Mouse (Mus musculus): Measurements from ENCODE around the gene Map4k2. TPM values are rescaled to one million over a fixed set of nuclear protein-coding genes. Genes with fewer than 3 reads are reported as not detected.

Gene Map4k2
- polyA plus RNA-seq, 1 experiment from 2014 or later, result 14.1 TPM

DNA sequence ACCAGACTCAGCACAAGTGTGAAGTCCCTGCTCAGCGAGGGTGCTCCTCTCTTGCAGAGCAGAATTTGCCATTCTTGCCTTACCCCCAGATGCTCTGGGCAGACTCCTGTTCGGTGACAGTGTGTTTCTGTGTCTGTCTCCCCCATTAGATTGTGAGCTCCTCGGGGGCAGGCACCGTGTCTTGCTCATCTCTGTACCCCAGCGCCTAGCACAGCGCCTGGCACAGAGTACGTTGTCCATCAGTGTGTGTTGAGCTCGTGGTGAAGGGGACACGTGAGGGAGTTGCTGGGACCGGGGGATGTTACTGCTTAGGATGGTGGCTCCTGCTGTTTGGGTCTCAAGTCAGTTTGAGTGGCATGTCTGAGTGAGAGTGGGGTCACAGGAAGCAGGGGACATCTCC lies 62.9 kb downstream of the Map4k2 start:
- Histone ChIP-seq H3K27me3 (replicated peaks) (peaks cover 2% of the 10 kb centered on the region; the same call in 1 of the 2 replicates), H3K9ac (no peak overlapping the region), H3K27ac (ENCODE audit: poor library complexity, severe bottlenecking) (no peak overlapping the region), H3K36me3 (no peaks in the 10 kb centered on the region), H3K4me1 (replicated peaks) (peaks cover 36% of the 10 kb centered on the region), H3K4me3 (no peak overlapping the region), H3K9me3 (replicated peaks) (no peaks in the 10 kb centered on the region), H3K4me2 (no peak overlapping the region)
- 77% methylated on average over 10 of the region's 10 CpGs for WGBS
- ATAC-seq (ENCODE audit: insufficient number of reproducible peaks, low FRiP score), result no peak

Small RNA genes lying within 50 kb of the gene (microRNA-seq; reads per million reads assigned to microRNA genes)
- not detected for gene Mir6989

Other genes starting within 250 kb of the Map4k2 start
- 0.27 TPM in 1 of 2 replicates, not detected in the other for gene AC131692.1, start 246.7 kb upstream of the Map4k2 start, polyA plus RNA-seq (2016; fragmentation: Nextera tagmentation; extraction: Ambion mirVana)
- gene Naaladl1, start 235.4 kb upstream of the Map4k2 start, polyA plus RNA-seq (2016; fragmentation: Nextera tagmentation; extraction: Ambion mirVana), result 0.22 TPM in 2 replicates
- 35.2 and 35.9 TPM in 2 replicates for gene Sac3d1, start 222.5 kb upstream of the Map4k2 start, polyA plus RNA-seq (2016; fragmentation: Nextera tagmentation; extraction: Ambion mirVana)
- 20.9 and 21.2 TPM in 2 replicates for gene Snx15, start 212.8 kb upstream of the Map4k2 start, polyA plus RNA-seq (2016; fragmentation: Nextera tagmentation; extraction: Ambion mirVana)
- gene Batf2, start 200.2 kb upstream of the Map4k2 start, polyA plus RNA-seq (2016; fragmentation: Nextera tagmentation; extraction: Ambion mirVana), result 0.14 TPM in 1 of 2 replicates, not detected in the other
- 71.5 and 73.9 TPM in 2 replicates for gene Arl2, start 199.6 kb upstream of the Map4k2 start, polyA plus RNA-seq (2016; fragmentation: Nextera tagmentation; extraction: Ambion mirVana)
- not detected in 2 replicates for gene Majin, start 156.7 kb upstream of the Map4k2 start, polyA plus RNA-seq (2016; fragmentation: Nextera tagmentation; extraction: Ambion mirVana)
- 0.57 TPM in 1 of 2 replicates, not detected in the other for gene Gpha2, start 114.8 kb upstream of the Map4k2 start, polyA plus RNA-seq (2016; fragmentation: Nextera tagmentation; extraction: Ambion mirVana)
- 29.8 and 31.0 TPM in 2 replicates for gene Ppp2r5b, start 105.3 kb upstream of the Map4k2 start, polyA plus RNA-seq (2016; fragmentation: Nextera tagmentation; extraction: Ambion mirVana)
- 10.9 and 13.0 TPM in 2 replicates for gene Atg2a, start 99.5 kb upstream of the Map4k2 start, polyA plus RNA-seq (2016; fragmentation: Nextera tagmentation; extraction: Ambion mirVana)
- gene Ehd1, start 64.4 kb upstream of the Map4k2 start, polyA plus RNA-seq (2016; fragmentation: Nextera tagmentation; extraction: Ambion mirVana), result 87.0 and 88.7 TPM in 2 replicates
- 0.34 and 0.44 TPM in 2 replicates for gene Cdc42bpg, start 34.7 kb upstream of the Map4k2 start, polyA plus RNA-seq (2016; fragmentation: Nextera tagmentation; extraction: Ambion mirVana)
- gene Men1, start 6.2 kb upstream of the Map4k2 start, polyA plus RNA-seq (2016; fragmentation: Nextera tagmentation; extraction: Ambion mirVana), result 48.7 and 52.1 TPM in 2 replicates
- 127 and 130 TPM in 2 replicates for gene Sf1, start 22.6 kb downstream of the Map4k2 start, polyA plus RNA-seq (2016; fragmentation: Nextera tagmentation; extraction: Ambion mirVana)
- 224 and 234 TPM in 2 replicates for gene Pygm, start 43.3 kb downstream of the Map4k2 start, polyA plus RNA-seq (2016; fragmentation: Nextera tagmentation; extraction: Ambion mirVana)
- gene Rasgrp2, start 58.2 kb downstream of the Map4k2 start, polyA plus RNA-seq (2016; fragmentation: Nextera tagmentation; extraction: Ambion mirVana), result 43.8 and 45.8 TPM in 2 replicates
- gene Nrxn2, start 77.6 kb downstream of the Map4k2 start, polyA plus RNA-seq (2016; fragmentation: Nextera tagmentation; extraction: Ambion mirVana), result 0.26 and 0.52 TPM in 2 replicates
- gene Slc22a12, start 201.9 kb downstream of the Map4k2 start, polyA plus RNA-seq (2016; fragmentation: Nextera tagmentation; extraction: Ambion mirVana), result not detected in 2 replicates